Mouse (Mus musculus) urinary bladder, adult 18-20 months (tissue): ENCODE measurements at regions not wholly inside any gene's neighbourhood (a gene's known extent, or its start where the extent isn't known, plus 50 kb on each side); places are given as distances from the start of the nearest gene placed in this dataset.

ENCODE experiments used
- DNase-seq, 2 experiments: peaks; one replicate each; pipeline ENCODE4 v3.0.0; 2022; ENCODE audit warnings: low spot score in 2 of 2, mixed read lengths in 2 of 2

DNA sequence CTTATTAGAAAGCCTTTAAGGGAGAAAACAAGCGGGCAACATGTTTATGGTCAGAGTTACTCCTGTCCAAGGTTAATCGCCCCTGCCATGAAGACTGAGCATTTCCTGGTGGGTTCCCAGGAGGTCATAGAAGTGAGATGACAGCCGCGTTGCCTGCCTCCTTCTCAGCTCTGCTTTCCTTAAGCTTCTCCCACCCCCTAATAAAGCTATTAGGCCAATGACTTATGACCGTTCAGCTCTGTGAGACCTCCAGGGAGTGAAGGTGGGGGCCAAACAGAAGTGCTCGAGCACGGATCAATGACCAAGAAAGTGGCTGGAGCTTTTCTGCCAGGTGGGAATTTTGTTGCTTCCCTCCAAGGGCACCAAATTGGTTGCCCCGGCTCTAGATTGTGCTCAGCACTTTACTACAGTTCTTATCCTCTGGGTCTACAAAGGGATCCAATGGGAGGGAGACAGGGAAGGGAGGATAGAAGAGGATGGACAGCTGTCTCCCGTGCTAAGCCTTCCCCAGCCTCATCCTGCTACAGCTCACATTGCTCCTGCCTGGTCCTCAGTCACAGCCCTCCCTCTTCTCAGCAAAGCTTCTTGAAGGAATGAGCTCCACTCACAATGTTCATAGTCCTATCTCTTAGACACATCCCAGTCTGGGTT lies 151.1 kb upstream of the Ppp2r3a start:
- no peak for DNase-seq

DNA sequence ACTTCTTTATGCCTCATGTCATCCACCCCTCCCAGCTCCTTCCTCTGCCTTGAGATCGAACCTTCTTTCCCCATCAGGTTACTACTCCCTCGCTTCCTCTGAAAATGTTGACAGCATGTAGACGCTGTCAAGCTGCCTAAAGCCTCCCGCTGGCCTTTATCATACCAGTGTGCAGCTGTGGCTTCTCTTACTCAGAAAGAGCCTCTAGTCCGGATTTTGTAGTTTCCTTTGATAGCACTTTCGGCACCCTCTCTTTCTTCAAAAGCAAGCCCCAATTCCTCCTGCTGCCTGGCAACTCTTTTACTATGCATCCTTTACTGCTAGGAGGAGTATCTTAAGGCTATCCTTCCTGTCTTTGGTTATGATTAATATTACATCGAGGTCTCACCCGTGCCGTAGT lies 149.8 kb upstream of the Ppp2r3a start:
- no peak for DNase-seq

DNA sequence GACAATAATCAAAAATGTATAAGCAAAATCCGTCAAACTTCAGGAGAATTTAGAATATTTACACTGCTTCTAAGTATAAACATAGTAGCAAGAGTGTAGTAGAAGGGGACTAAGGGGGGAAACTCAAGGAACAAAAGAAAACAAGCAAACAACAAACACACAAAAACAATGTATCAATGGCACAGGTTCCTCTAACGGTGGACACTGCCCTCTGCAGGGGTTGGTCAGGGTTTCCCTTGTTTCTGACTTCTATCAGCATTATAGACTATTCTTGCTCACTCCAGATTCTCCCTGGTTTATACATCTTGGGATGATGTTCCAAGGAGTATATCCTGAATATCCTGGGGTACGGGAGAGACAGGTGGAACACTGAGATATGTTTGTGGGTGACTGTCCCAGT lies 147.3 kb upstream of the Ppp2r3a start:
- DNase-seq, result no peak

- DNase-seq, result no peak
Measured at GRCm38 (mm10) chr9:101369380-101369779, 117.8 kb upstream of the Ppp2r3a start.

- no peak for DNase-seq
Measured at GRCm38 (mm10) chr9:101356607-101357006, 105.0 kb upstream of the Ppp2r3a start.

DNA sequence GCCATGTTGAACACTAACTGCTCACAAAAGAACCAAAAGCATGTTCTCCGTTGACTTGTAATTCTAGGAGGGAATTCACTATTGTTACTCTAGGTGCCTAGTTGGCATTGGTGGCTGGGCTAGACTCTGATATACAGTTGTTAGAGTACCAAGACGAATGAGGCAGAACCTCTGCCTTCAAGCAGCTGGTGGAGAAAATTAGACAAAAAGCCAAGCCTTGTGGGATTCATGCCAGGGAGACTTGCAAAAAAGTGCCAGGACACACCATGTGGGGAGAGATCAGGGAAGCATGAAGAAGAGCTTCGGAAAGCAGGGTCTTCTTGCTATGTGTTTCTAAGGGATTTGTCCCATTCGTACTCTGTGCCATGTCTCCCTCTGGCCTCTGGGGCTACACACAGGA lies 97.2 kb upstream of the Ppp2r3a start:
- DNase-seq, result no peak

DNA sequence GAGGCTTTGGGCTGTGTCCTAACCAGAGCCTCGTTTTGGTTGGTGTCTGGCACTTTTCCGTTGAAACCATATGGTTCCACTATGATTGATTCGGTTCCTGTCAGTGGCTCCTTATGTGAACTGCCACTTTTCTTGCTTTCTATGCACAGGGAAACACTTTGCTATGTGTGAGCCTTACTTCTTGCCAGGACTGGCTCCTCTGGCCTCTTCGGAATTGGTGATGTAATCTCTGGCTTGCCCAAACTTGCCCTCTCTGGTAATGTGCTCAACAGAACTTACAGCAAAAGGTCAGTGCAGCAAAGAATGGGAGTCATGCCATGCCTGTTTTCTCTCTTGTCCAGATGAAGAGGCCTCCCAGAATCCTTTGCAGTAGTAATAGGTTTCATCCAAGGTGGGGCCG lies 91.3 kb upstream of the Ppp2r3a start:
- peak; percentile 28 to 72 for DNase-seq

- DNase-seq, result no peak
Measured at GRCm38 (mm10) chr9:101340796-101341465, 89.3 kb upstream of the Ppp2r3a start.

- DNase-seq, result no peak
Measured at GRCm38 (mm10) chr9:101329032-101329824, 77.6 kb upstream of the Ppp2r3a start.

DNA sequence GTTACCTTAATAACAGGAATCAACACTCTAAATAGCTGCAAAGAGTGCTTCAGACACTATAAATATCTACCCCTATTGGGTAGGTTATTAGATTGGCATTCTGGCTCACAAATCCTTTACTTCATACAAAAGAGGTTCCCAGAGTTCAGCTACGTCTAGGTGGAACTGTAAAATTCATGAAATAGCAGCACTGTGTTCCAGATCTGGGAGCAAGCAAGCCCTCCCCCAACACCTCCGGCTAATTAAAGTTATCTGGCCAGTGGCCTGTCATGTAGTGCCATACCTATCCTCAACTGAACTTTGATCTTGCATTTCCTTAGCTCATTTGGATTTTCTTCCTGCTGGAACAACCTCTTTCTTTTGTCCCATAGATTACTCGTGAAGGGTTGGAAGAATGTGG lies 75.4 kb upstream of the Ppp2r3a start:
- no peak for DNase-seq

GRCm38 (mm10) chr9:101314036-101314435 lies 62.4 kb upstream of the Ppp2r3a start:
- peak; percentile 11 to 25 for DNase-seq

DNA sequence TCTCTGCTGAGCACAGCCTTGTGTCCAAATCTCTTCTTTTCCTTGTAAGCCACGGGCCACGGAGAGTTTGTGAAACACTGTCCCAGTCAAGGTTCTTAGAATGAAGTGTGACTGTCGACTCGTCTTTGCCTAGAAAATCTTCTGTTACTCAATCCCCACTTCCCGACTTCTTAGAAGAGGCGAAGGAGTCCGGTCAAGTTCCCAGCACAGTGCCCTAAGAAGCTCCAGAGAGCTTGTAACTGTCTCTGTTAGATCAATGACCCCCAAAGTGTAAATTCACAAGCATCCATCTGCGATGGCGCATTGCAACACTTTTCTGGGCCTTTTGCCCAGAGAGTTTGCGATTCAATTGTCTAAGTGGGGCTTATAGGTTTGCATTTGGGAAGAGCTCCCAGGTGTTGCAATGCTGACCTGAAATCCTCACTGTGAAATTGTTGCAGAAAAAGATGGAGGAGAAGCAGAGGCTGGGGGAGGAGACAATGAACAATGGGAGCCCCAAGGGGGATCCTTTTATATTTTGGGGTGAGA lies 54.9 kb upstream of the Ppp2r3a start:
- DNase-seq, result no peak

DNA sequence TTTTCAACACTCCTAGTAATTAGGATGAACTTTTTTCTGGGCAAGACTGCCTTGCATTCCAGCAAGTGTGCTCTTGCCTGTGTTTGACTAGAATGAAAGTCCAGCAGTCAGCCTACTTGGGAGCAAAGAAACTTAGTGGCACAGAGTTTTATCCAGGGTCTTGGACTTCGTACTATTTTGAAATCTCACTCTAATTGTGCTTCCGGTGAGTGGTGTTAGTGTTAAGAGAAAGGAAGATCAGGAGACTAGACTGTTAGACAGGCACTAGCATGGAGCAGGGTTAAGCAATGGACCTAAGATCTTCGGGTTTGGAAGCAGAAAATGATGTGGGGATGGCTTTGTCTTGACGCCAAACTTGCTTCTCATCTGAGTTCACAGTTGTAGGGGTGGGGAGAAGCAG lies 54.1 kb upstream of the Ppp2r3a start:
- DNase-seq, result no peak
